ENCODE assay signal across 8 mouse cellular contexts in the genomic region with DNA sequence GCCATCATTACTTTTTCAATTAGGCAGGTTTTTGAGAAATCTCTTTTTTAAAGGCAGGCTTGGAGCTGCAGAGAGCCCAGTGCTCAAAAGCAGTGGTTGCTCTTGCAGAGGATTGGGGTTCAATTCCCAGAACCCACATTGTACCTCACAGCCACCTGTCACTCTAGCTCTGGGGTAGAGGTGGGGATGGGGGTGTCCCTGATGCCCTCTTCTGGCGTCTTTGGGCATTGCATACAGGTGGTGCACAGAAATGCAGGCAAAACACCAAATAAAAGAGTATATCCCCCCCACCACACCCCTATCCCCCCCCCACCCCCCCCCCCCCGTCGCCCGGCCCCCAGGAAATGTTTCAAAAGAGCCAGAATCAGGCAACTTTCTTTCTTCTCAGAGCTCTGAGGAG. TPM values are rescaled to one million over a fixed set of nuclear protein-coding genes. Genes with fewer than 3 reads are reported as not detected.
A peak's percentile ranks its signal among the peaks of the same experiment; 100 is the strongest.
DNase-seq lines count a peak whose midpoint lies in the region; ATAC-seq and TF ChIP-seq lines count a peak whose summit lies in the region.

No protein-coding gene starts in this region.

- no peak overlapping the region for H3K9ac ChIP-seq in lung, embryonic 14.5 days

- H3K27ac ChIP-seq in lung, embryonic 14.5 days (ENCODE audit: low read depth), result no peak overlapping the region

- DNase-seq in adrenal gland, postnatal 14 days, result peak; percentile 23
- no peak for DNase-seq in adrenal gland, adult 18-20 months (ENCODE audit: low spot score in 2 of 2)
- peak; percentile 18 for DNase-seq in lung, embryonic 14.5 days
- DNase-seq in lung, postnatal 10 days, result no peak
- DNase-seq in brain, embryonic 14.5 days (ENCODE audit: low read depth), result no peak
- DNase-seq in splenic B cell, adult 2 months (ENCODE audit: low read depth, low spot score), result peak; percentile 69
- no peak for DNase-seq in left cerebral cortex, adult 9 months (ENCODE audit: low spot score in 2 of 2)
- no peak for DNase-seq in adrenal gland, postnatal 10 days

- no peak for TF ChIP-seq POLR2A in brain, embryonic 14.5 days (IDR thresholded peaks at IDR 0.05; ENCODE audit: borderline replicate concordance, extremely low read depth, insufficient read depth, insufficient read length, poor library complexity, severe bottlenecking)

- peak; percentile 48 for TF ChIP-seq CTCF in lung, embryonic 14.5 days (IDR thresholded peaks at IDR 0.05; ENCODE audit: low read depth)
- peak; percentile 51; the same call in 1 of the 2 replicates for TF ChIP-seq CTCF in brain, embryonic 14.5 days (IDR thresholded peaks at IDR 0.05; ENCODE audit: borderline replicate concordance, extremely low read depth, insufficient read depth, insufficient read length)

- no peak overlapping the region for H3K4me3 ChIP-seq in lung, embryonic 14.5 days (ENCODE audit: low read depth, low read length)

- no peaks in the 10 kb centered on the region for H3K9me3 ChIP-seq in lung, embryonic 14.5 days (ENCODE audit: low read depth, low read length)

- H3K4me1 ChIP-seq in lung, embryonic 14.5 days (ENCODE audit: insufficient read depth), result no peaks in the 10 kb centered on the region

- 25% methylated on average over 2 of the region's 4 CpGs for WGBS in lung, embryonic 14.5 days

- no peak overlapping the region for H3K4me2 ChIP-seq in lung, embryonic 14.5 days

- no peaks in the 10 kb centered on the region for H3K27me3 ChIP-seq in lung, embryonic 14.5 days (ENCODE audit: insufficient read depth, low read length)
- no peaks in the 10 kb centered on the region for H3K27me3 ChIP-seq in splenic B cell, adult 2 months (ENCODE audit: control insufficient read depth, insufficient read depth, low read length, poor library complexity, severe bottlenecking)

- ATAC-seq in lung, embryonic 14.5 days (ENCODE audit: insufficient read depth), result no peak

- H3K36me3 ChIP-seq in lung, embryonic 14.5 days (ENCODE audit: insufficient read depth), result no peaks in the 10 kb centered on the region
- no peaks in the 10 kb centered on the region for H3K36me3 ChIP-seq in splenic B cell, adult 2 months (ENCODE audit: control insufficient read depth, insufficient read depth, low read length, poor library complexity, severe bottlenecking)

RNA-seq across cellular contexts. Expression of gene Zdhhc14, which starts 43.0 kb away (rescaled TPM):
- total RNA-seq in adrenal gland, postnatal 14 days (2021), result 6.5 and 7.0 TPM in 2 replicates
- total RNA-seq in adrenal gland, adult 18-20 months (2021), result 1 to 10 TPM; 3.6 to 5.6 TPM
- 0.92 and 1.6 TPM in 2 replicates for polyA plus RNA-seq in lung, embryonic 14.5 days (2014; fragmentation: Nextera tagmentation; extraction: Ambion mirVana)
- 2.8 and 6.2 TPM in 2 replicates for polyA plus RNA-seq in brain, embryonic 14.5 days (2012; rRNA removed)
- total RNA-seq in adrenal gland, postnatal 10 days (2021), result 1 to 10 TPM; 6.4 to 8.3 TPM

Comparison
In these comparisons a context has a peak if more than half of its experiments do, and no peak if none do; other contexts are left out.
1. DNase-seq: peak in adrenal gland, postnatal 14 days (single experiment), lung, embryonic 14.5 days (single experiment) and splenic B cell, adult 2 months (single experiment); none in adrenal gland, adult 18-20 months (0 of 2), lung, postnatal 10 days (single experiment), brain, embryonic 14.5 days (single experiment), left cerebral cortex, adult 9 months (0 of 2) and adrenal gland, postnatal 10 days (single experiment).